Mouse (Mus musculus) embryo, embryonic 11 days (tissue): Measurements from ENCODE around the gene Fam90a1b.
"Not testable (repeated sequence)": the region's sequence is repeated elsewhere in the genome, so short reads cannot be mapped to it uniquely, and the experiment has no call there.

Source experiments
- DNase-seq: peaks from one replicate; pipeline ENCODE4 v3.0.0-alpha.2; 2015

Fam90a1b gene

GRCm38 (mm10) chrX:94366670-94367241 is at the start of gene Fam90a1b, which contains the start of gene Apoo:
Fam90a1b (minus strand) TSS chrX:94366777.
Apoo (plus strand) TSS chrX:94367117.
- peak; percentile 95 for DNase-seq

GRCm38 (mm10) chrX:94408975-94409374 is 42.4 kb upstream of the Fam90a1b start:
- no peak for DNase-seq

GRCm38 (mm10) chrX:94378734-94379133 is 12.2 kb upstream of the Fam90a1b start:
- DNase-seq, result no peak

- DNase-seq, result peak; percentile 47
Observed at GRCm38 (mm10) chrX:94367248-94367647, 671 bp upstream of the Fam90a1b start.

GRCm38 (mm10) chrX:94366029-94366428 is 548 bp downstream of the Fam90a1b start:
- peak; percentile 20 for DNase-seq

GRCm38 (mm10) chrX:94365381-94365925 is 1.1 kb downstream of the Fam90a1b start:
- peak; percentile 7 for DNase-seq

- not testable (repeated sequence) for DNase-seq
Observed at GRCm38 (mm10) chrX:94343638-94344037, 22.9 kb downstream of the Fam90a1b start.

- DNase-seq, result no peak
Observed at GRCm38 (mm10) chrX:94321036-94321902, 45.3 kb downstream of the Fam90a1b start.
